Mouse (Mus musculus) heart, embryonic 12.5 days (tissue): ENCODE data around the gene Ttc39d. TPM values are rescaled to one million over a fixed set of nuclear protein-coding genes. Genes with fewer than 3 reads are reported as not detected.
A peak's percentile ranks its signal among the peaks of the same experiment; 100 is the strongest.
"Not testable (repeated sequence)": the region's sequence is repeated elsewhere in the genome, so short reads cannot be mapped to it uniquely, and the experiment has no call there.

Experiments used
- ATAC-seq: fragments of 200-750 bp; cut with Nextera tagmentation; 2 replicates; pipeline ENCODE4 v1.8.0; 2017; ENCODE audit warnings: moderate TSS enrichment, moderate library complexity; ENCODE audit not compliant: insufficient number of reproducible peaks, low FRiP score
- H3K27ac ChIP-seq: fragments of 300-500 bp; sonication (generic); 2 replicates; pipeline ENCODE4 v1.5.1; 2016; ENCODE audit warnings: mild to moderate bottlenecking, moderate library complexity; ENCODE audit not compliant: poor library complexity, severe bottlenecking
- H3K27me3 ChIP-seq: fragments of 300-500 bp; sonication (generic); replicated peaks from 2 replicates; pipeline ENCODE4 v1.6.1; 2016; ENCODE audit warnings: mild to moderate bottlenecking, moderate library complexity
- H3K36me3 ChIP-seq: fragments of 300-500 bp; sonication (generic); 2 replicates; pipeline ENCODE4 v1.6.1; 2016; ENCODE audit warnings: mild to moderate bottlenecking, moderate library complexity
- H3K4me1 ChIP-seq: fragments of 300-500 bp; sonication (generic); replicated peaks from 2 replicates; pipeline ENCODE4 v1.6.1; 2016; ENCODE audit warnings: mild to moderate bottlenecking
- H3K4me2 ChIP-seq: fragments of 300-500 bp; sonication (generic); 2 replicates; pipeline ENCODE4 v1.6.1; 2016; ENCODE audit warnings: mild to moderate bottlenecking, moderate library complexity
- H3K4me3 ChIP-seq: fragments of 300-500 bp; sonication (generic); 2 replicates; pipeline ENCODE4 v1.5.1; 2016; ENCODE audit warnings: mild to moderate bottlenecking
- H3K9ac ChIP-seq: fragments of 300-500 bp; sonication (generic); 2 replicates; pipeline ENCODE4 v1.6.1; 2016; ENCODE audit warnings: mild to moderate bottlenecking, moderate library complexity
- H3K9me3 ChIP-seq: fragments of 300-500 bp; sonication (generic); replicated peaks from 2 replicates; pipeline ENCODE4 v1.6.1; 2016; ENCODE audit warnings: mild to moderate bottlenecking, moderate library complexity
- WGBS: fragments of 180-500 bp; shearing (Covaris S2); methylation state at CpG from one replicate; pipeline ENCODE4 v1.1.7; 2016; 5-methylcytosine and 5-hydroxymethylcytosine counted together
- polyA plus RNA-seq: library from polyadenylated mRNA; unstranded; fragments of >200 nt; fragmentation: Nextera tagmentation; extraction: Ambion mirVana; gene quantifications from 2 replicates; pipeline ENCODE4 v1.2.1, GENCODE M21; 2016

Gene Ttc39d
- polyA plus RNA-seq, 1 experiment from 2014 or later = 0.06 TPM

GRCm38 (mm10) chr17:80171948-80172347, 35.3 kb upstream of the Ttc39d start:
- Histone ChIP-seq H3K9ac (no peak overlapping the region), H3K9me3 (no peaks in the 10 kb centered on the region), H3K4me3 (no peak overlapping the region), H3K36me3 (no peaks in the 10 kb centered on the region), H3K4me2 (no peak overlapping the region), H3K4me1 (peaks cover 22% of the 10 kb centered on the region), H3K27ac (no peak overlapping the region), H3K27me3 (no peaks in the 10 kb centered on the region)
- 82% methylated on average over 4 of the region's 4 CpGs for WGBS
- no peak for ATAC-seq

GRCm38 (mm10) chr17:80172761-80173160, 34.5 kb upstream of the Ttc39d start:
- H3K4me3 ChIP-seq = no peak overlapping the region
- ATAC-seq = no peak
- no peaks in the 10 kb centered on the region for H3K36me3 ChIP-seq
- no peak overlapping the region for H3K4me2 ChIP-seq
- WGBS = 80% methylated on average over 5 of the region's 5 CpGs
- no peaks in the 10 kb centered on the region for H3K9me3 ChIP-seq
- H3K27ac ChIP-seq = no peak overlapping the region
- H3K9ac ChIP-seq = no peak overlapping the region
- H3K27me3 ChIP-seq = no peaks in the 10 kb centered on the region
- H3K4me1 ChIP-seq = peaks cover 17% of the 10 kb centered on the region

GRCm38 (mm10) chr17:80173708-80174107, 33.6 kb upstream of the Ttc39d start:
- WGBS = 69% methylated on average over 2 of the region's 2 CpGs
- no peak for ATAC-seq
- H3K27me3 ChIP-seq = no peaks in the 10 kb centered on the region
- H3K9me3 ChIP-seq = no peaks in the 10 kb centered on the region
- no peak overlapping the region for H3K4me3 ChIP-seq
- no peak overlapping the region for H3K27ac ChIP-seq
- no peak overlapping the region for H3K9ac ChIP-seq
- H3K4me2 ChIP-seq = no peak overlapping the region
- peaks cover 8% of the 10 kb centered on the region for H3K4me1 ChIP-seq
- H3K36me3 ChIP-seq = no peaks in the 10 kb centered on the region

GRCm38 (mm10) chr17:80174146-80174545, 33.1 kb upstream of the Ttc39d start:
- no peak overlapping the region for H3K4me2 ChIP-seq
- no peaks in the 10 kb centered on the region for H3K36me3 ChIP-seq
- no peak overlapping the region for H3K4me3 ChIP-seq
- peaks cover 6% of the 10 kb centered on the region for H3K4me1 ChIP-seq
- ATAC-seq = no peak
- no peaks in the 10 kb centered on the region for H3K27me3 ChIP-seq
- no peaks in the 10 kb centered on the region for H3K9me3 ChIP-seq
- H3K9ac ChIP-seq = no peak overlapping the region
- 52% methylated on average over 3 of the region's 3 CpGs for WGBS
- H3K27ac ChIP-seq = no peak overlapping the region

GRCm38 (mm10) chr17:80174699-80175385, 32.4 kb upstream of the Ttc39d start:
- no peaks in the 10 kb centered on the region for H3K27me3 ChIP-seq

GRCm38 (mm10) chr17:80175386-80175739, 31.9 kb upstream of the Ttc39d start:
- no peak for ATAC-seq

More at GRCm38 (mm10) chr17:80174699-80175385, 32.4 kb upstream of the Ttc39d start:
- no peak for ATAC-seq
- Histone ChIP-seq H3K4me2 (no peak overlapping the region), H3K36me3 (no peaks in the 10 kb centered on the region), H3K9ac (no peak overlapping the region), H3K4me1 (peaks cover 6% of the 10 kb centered on the region), H3K4me3 (no peak overlapping the region), H3K27ac (no peak overlapping the region), H3K9me3 (no peaks in the 10 kb centered on the region)
- 64% methylated on average over 19 of the region's 19 CpGs for WGBS

GRCm38 (mm10) chr17:80175966-80176365, 31.3 kb upstream of the Ttc39d start:
- H3K9me3 ChIP-seq = no peaks in the 10 kb centered on the region
- H3K36me3 ChIP-seq = no peaks in the 10 kb centered on the region
- no peaks in the 10 kb centered on the region for H3K27me3 ChIP-seq
- H3K4me1 ChIP-seq = peaks cover 6% of the 10 kb centered on the region
- no peak overlapping the region for H3K9ac ChIP-seq
- no peak for ATAC-seq
- no peak overlapping the region for H3K4me2 ChIP-seq
- 81% methylated on average over 3 of the region's 3 CpGs for WGBS
- no peak overlapping the region for H3K4me3 ChIP-seq
- H3K27ac ChIP-seq = no peak overlapping the region

More at GRCm38 (mm10) chr17:80175386-80175739, 31.9 kb upstream of the Ttc39d start:
- Histone ChIP-seq H3K4me3 (no peak overlapping the region), H3K27ac (no peak overlapping the region), H3K9ac (no peak overlapping the region), H3K36me3 (no peaks in the 10 kb centered on the region), H3K4me2 (no peak overlapping the region), H3K4me1 (peaks cover 6% of the 10 kb centered on the region), H3K9me3 (no peaks in the 10 kb centered on the region), H3K27me3 (no peaks in the 10 kb centered on the region)
- WGBS = 69% methylated on average over 4 of the region's 4 CpGs

- H3K27me3 ChIP-seq, H3K4me3 ChIP-seq, H3K36me3 ChIP-seq, ATAC-seq, H3K27ac ChIP-seq, H3K4me2 ChIP-seq, H3K9ac ChIP-seq, H3K4me1 ChIP-seq, H3K9me3 ChIP-seq: not testable (repeated sequence)
- 90% methylated on average over 3 of the region's 3 CpGs for WGBS
Measured at GRCm38 (mm10) chr17:80178846-80179245, 28.4 kb upstream of the Ttc39d start.

- no peak overlapping the region for H3K4me3 ChIP-seq
- no peaks in the 10 kb centered on the region for H3K36me3 ChIP-seq
- WGBS = under 1% methylated on average over 6 of the region's 6 CpGs
- no peak overlapping the region for H3K27ac ChIP-seq
- H3K9me3 ChIP-seq = no peaks in the 10 kb centered on the region
- H3K4me2 ChIP-seq = no peak overlapping the region
- peaks cover 3% of the 10 kb centered on the region for H3K4me1 ChIP-seq
- H3K9ac ChIP-seq = no peak overlapping the region
- H3K27me3 ChIP-seq = no peaks in the 10 kb centered on the region
- peak; percentile 45; the same call in 1 of the 2 replicates for ATAC-seq
Measured at GRCm38 (mm10) chr17:80179959-80180358, 27.3 kb upstream of the Ttc39d start.

- ATAC-seq = no peak
- Histone ChIP-seq H3K36me3 (no peaks in the 10 kb centered on the region), H3K27me3 (no peaks in the 10 kb centered on the region), H3K4me1 (no peaks in the 10 kb centered on the region), H3K4me2 (no peak overlapping the region), H3K27ac (no peak overlapping the region), H3K9ac (no peak overlapping the region), H3K9me3 (no peaks in the 10 kb centered on the region), H3K4me3 (no peak overlapping the region)
Measured at GRCm38 (mm10) chr17:80180468-80180867, 26.8 kb upstream of the Ttc39d start.

GRCm38 (mm10) chr17:80183615-80184014, 23.6 kb upstream of the Ttc39d start:
- Histone ChIP-seq H3K27ac (no peak overlapping the region), H3K9ac (no peak overlapping the region), H3K9me3 (no peaks in the 10 kb centered on the region; the same call in 1 of the 2 replicates), H3K4me3 (no peak overlapping the region), H3K4me2 (no peak overlapping the region), H3K36me3 (no peaks in the 10 kb centered on the region), H3K4me1 (no peaks in the 10 kb centered on the region), H3K27me3 (no peaks in the 10 kb centered on the region)
- no peak for ATAC-seq
- 81% methylated on average over 10 of the region's 10 CpGs for WGBS

- 66% methylated on average over 5 of the region's 5 CpGs for WGBS
- no peak overlapping the region for H3K4me3 ChIP-seq
- H3K36me3 ChIP-seq = peaks cover 26% of the 10 kb centered on the region
- H3K27ac ChIP-seq = no peak overlapping the region
- no peaks in the 10 kb centered on the region for H3K27me3 ChIP-seq
- no peaks in the 10 kb centered on the region for H3K4me1 ChIP-seq
- ATAC-seq = no peak
- H3K9ac ChIP-seq = no peak overlapping the region
- no peak overlapping the region for H3K4me2 ChIP-seq
- no peaks in the 10 kb centered on the region for H3K9me3 ChIP-seq
Measured at GRCm38 (mm10) chr17:80193075-80193474, 14.2 kb upstream of the Ttc39d start.
